Mouse (Mus musculus): ENCODE results near the gene Fitm1.

The Fitm1 gene

DNA sequence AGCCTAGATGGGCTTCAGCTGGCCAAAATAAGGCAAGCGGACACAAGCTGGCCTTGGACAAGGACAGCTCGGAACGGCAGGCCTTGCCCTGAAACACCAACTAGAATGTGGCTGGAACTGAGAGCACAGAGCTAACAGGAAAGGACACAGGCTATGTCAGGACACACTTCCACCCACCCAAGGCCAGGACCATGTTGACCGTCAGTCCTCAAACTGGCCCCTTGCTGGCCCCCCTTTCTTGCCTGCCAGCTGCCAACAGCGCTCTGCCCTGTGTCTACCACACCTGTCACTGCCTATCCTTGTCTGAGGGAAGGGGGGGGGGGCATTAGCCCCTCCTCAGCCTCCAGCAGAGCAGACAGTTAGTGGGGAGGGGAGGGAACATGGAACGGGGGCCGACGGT lies at the start of gene Fitm1:
Gene Fitm1 (plus strand): TSS at position 316 of the 400 bp plus-strand sequence.
- no peak for DNase-seq (ENCODE audit: low read depth, low spot score)

DNA sequence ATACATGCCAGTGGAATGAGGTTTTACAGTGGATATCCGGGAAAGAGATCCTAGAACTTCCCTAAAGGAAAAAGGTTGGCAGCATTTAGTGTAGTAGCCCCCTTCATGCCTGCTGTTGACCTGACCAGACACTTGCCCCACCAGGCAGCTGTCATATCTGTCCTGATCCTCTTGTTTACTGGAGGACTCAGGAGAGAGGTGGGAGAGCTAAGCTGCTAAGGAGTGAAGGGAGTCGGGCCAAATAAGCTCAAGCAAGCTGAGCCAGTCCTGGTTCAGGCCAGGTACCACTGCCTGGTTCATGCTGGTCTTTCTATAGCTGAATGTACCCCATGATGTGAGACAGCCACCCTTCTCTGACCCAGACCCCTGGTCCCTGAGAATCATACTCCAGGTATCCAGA lies 48.7 kb upstream of the Fitm1 start:
- DNase-seq (ENCODE audit: low read depth, low spot score), result no peak

DNA sequence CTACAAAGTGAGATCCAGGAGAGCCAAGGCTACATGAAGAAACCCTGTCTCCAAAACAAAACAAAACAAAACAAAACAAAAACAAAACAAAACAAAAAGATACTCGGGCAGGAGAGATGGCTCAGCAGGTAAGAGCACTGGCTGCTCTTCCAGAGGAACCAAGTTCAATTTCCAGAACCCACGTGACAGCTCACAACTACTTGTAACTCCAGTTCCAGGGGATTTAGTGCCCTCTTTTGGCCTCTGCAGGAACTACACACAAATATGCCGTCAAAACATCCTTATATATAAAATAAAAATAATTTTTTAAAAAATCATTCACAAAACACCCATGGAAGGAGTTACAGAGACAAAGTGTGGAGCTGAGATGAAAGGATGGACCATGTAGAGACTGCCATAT lies 47.5 kb upstream of the Fitm1 start:
- DNase-seq (ENCODE audit: low read depth, low spot score), result peak; percentile 81

DNA sequence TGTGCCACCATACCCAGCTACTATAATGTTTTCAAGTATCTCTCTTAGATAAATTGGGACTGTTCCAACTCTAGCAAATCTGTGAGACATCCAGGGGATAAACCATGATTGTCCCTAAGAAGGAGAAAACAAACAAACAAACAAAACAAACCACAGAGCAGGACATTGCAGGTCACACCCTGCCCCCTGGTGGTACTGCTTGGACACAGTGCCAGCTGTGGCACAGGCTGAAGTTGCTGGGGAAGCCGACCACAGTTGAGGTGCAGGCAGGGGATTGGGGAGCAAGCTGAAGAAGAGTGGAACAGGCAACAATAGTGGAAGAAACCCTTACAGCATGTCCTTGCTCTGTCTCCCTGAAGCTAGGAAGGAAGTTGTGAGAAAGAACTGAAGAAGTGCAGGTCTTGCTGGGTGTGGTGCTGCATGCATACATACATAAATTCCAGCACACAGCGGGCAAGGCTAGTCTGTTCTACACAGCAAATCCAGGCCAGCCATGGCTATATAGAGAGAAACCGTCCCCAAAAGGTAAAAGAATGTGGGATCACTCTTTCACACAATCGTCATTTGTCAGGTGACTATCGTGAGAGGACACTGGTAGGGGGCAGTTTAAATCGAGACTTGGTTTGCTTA lies 39.2 kb upstream of the Fitm1 start:
- peak; percentile 71 for DNase-seq (ENCODE audit: low read depth, low spot score)

DNA sequence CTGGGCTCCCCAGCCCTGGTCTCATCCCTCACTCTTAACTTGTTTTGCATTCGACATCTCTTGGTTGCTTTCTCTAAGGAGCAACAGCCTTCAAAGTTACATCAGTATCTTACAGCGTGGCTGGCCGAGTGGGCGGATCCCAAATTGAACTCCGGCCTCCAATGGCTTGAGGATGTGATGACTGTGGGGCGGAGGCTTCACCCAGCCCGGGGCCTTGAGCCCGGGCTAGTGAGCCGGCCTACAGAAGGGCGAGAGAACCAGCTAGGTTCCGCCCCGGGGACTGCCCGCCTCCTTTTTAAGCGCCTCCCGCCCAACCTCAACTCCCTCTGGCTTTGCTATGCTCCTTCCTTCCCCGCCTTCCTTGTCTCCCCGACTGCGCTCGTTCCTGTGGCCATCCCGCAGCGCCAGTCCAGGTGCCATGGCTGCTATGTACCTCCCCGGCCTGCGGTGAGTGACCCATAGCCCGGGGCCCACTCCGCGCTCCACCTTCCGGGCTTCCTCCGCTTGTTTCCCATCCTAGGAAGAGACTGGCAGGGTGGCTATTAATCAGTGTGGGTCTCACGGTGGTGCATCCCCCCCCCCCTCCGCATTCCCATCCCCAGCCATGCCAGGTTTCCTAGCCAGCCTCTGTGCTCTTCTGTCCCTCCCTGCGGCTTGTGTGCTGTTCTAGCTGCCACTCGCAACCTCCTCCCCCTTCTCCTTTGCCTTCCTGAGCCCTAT lies 35.2 kb upstream of the Fitm1 start, which contains the start of gene Pck2:
Gene Pck2 (plus strand): TSS at position 200 of the 720 bp plus-strand sequence.
- DNase-seq (ENCODE audit: low read depth, low spot score), result peak; percentile 94

DNA sequence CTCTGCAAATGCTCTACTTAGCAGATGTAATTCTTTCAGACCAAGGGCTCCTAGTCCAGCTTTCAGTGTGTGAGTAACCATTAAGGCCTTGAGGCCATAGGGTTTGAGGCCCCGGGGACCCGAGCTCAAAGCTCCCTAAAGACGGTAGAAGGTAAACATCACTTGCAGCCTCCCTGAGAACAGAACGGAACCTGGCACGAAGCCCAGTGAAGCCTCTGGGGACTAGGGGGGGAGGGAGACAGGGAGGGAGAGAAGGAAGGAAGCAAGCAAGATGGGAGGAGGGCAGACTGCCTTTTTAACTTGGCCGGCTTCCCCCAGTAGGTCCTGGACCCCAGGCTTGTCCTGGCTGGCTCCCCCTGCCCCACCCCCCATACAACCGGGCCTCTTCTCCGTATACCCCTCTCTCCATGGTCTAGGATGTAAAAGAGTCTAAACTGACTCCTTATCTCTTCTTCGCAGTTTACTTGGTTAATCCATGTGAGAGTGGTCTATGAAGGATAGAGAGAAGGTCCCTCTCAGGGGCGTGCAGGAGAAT lies 34.6 kb upstream of the Fitm1 start:
- no peak for DNase-seq (ENCODE audit: low read depth, low spot score)

DNA sequence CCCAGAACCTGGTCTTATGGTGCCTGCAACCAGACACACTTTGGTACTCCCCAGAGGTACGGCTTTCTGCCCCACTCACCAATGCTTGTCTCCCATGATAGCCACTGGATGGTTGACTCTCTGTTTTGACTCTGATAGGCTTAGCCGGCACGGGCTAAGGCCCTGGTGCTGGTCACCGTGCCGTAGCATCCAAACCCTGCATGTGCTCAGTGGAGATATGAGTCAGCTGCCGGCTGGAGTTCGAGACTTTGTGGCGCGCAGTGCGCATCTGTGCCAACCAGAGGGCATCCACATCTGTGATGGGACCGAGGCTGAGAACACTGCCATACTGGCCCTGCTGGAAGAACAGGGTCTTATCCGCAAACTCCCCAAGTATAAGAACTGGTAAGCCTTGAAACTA lies 33.1 kb upstream of the Fitm1 start:
- DNase-seq (ENCODE audit: low read depth, low spot score), result no peak

DNA sequence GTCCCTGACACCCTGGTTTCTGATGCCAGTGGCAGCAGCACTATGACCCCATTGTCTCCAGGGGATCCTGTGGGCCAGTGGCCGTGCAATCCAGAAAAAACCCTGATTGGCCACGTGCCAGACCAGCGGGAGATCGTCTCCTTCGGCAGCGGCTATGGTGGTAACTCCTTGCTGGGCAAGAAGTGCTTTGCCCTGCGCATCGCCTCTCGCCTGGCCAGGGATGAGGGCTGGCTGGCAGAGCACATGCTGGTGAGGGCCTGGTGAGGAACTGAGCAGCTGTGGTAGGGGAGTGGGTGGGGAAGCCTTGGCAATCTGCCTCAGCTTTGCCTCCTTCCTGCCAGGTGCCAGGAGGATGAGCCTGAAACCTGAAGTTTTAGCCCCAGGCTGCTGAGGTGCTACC lies 31.1 kb upstream of the Fitm1 start:
- DNase-seq (ENCODE audit: low read depth, low spot score), result no peak

DNA sequence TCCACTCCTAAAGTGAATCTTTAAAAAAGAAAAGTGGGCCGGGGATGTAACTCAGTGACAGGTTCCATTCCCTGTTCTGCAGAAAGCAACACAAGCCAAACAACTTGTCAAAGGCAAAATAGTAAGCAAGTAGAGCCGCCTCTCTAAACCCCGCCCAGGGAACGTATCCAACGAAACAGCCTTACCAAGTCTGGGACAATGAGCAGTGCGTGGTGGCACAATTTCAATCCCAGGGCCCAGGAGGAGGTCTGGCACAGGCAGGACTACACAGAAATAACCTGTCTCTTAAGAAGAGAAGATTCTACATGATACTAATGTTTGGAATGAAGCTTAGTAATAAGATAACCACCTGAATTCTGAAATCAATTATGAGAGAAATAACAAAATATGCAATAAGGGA lies 25.2 kb upstream of the Fitm1 start:
- DNase-seq (ENCODE audit: low read depth, low spot score), result no peak

DNA sequence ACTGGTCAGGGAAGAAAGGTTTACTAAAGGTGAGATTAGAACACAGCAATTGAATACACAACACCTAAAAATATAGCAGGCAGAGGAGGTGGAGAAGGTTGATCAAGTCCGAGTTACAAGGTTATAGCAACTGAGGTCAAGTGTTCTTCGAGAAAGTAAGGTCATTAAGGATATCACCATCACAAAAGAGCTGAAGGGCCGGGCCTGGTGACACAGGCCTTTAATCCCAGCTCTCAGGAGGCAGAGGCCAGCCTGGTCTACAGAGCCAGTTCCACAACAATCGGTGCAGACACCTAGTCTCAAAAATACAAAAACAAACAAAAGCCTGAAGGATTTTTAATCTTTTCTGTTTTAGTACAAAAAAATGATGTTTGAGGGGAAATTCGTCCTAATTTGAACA lies 24.1 kb upstream of the Fitm1 start:
- peak; percentile 86 for DNase-seq (ENCODE audit: low read depth, low spot score)

DNA sequence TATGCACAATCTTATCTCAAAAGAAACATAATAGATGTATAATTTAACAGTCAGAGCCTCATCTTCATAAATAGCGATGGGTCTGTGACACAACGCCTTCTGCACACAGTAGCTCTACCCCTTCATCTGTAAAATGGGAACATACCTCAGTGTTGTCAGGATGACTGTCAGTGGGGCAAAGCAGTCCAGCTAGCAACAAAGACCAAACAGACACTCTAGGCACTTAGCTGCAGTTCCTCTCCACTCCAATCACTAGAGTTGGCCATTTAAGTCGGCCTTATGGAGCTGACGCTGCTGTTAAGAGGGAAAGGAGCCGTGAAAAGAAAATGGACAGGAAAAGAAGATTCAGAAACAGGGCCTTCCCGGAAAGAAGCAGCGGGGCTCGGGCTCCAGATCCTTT lies 23.6 kb upstream of the Fitm1 start:
- peak; percentile 44 for DNase-seq (ENCODE audit: low read depth, low spot score)

DNA sequence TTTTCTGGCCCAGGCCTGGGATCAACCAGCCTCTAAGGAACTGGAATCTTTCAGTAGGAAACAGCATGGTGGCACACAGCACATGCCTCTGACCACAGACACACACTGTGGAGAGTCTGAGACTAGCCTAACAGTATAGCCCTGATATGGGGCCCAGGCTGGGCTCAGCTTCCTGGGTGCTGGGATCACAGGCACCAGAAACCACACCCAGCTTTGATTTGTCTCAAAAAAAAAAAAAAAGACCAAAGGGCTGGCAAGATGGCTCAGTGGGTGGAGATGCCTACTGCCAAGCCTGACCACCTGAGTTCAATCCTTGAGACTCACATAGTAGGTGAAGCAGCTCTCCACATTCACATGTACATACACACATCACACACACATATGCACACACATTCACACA lies 20.8 kb upstream of the Fitm1 start:
- DNase-seq (ENCODE audit: low read depth, low spot score), result no peak

DNA sequence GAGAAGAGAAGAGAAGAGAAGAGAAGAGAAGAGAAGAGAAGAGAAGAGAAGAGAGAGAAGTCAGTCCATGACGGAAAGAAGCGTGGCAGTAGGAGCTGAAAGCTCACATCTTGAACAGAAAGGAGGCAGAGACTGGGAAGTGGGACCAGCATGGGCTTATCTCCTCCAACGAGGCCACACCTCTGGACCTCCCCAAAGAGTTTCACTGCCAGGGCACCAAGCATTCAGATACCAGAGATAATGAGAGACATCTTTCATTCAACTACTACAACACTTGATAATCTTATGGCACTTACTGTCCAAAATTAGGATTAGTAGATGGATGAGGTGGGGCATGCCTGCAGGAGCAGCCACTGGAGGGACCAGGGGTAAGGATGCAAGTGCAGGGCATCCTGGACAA lies 19.6 kb upstream of the Fitm1 start:
- no peak for DNase-seq (ENCODE audit: low read depth, low spot score)

DNA sequence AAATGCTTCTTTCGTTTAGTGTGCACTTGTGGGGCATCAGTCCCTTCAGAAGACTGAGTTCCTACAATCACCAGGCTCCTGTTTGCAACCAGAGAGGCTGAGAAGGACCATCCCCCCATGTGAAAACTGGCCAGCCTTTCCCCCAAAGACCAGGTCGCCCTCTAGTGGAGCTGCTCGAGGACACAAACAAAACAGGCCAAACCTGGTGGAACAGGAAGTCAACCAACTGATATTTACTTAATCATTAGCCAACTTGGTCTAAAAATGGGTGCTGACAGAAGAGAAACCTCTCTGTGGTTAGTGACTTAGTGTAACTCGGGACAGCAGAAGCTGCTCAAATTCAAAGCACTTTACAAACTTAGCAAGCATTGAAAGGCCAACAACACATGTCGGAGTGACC lies 18.4 kb upstream of the Fitm1 start:
- peak; percentile 85 for DNase-seq (ENCODE audit: low read depth, low spot score)

DNA sequence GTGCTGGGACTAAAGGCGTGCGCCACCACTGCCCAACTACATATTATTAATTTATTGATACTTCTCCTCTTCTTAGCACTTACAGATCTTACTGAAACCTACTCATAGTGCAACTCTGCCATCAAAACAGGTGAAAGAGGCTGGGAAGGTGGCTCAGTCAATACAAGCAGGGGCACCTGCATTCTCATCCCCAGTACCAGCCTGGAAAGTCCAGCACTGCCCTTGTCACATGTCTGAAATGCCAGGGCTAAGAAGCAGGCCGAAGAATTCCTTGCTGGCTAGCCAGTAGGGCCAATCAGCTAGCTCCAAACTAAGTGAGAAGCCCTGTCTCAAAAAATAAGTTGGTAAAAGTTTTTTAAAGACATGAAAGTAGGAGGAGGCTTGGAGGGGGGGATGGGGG lies 17.8 kb upstream of the Fitm1 start:
- no peak for DNase-seq (ENCODE audit: low read depth, low spot score)

DNA sequence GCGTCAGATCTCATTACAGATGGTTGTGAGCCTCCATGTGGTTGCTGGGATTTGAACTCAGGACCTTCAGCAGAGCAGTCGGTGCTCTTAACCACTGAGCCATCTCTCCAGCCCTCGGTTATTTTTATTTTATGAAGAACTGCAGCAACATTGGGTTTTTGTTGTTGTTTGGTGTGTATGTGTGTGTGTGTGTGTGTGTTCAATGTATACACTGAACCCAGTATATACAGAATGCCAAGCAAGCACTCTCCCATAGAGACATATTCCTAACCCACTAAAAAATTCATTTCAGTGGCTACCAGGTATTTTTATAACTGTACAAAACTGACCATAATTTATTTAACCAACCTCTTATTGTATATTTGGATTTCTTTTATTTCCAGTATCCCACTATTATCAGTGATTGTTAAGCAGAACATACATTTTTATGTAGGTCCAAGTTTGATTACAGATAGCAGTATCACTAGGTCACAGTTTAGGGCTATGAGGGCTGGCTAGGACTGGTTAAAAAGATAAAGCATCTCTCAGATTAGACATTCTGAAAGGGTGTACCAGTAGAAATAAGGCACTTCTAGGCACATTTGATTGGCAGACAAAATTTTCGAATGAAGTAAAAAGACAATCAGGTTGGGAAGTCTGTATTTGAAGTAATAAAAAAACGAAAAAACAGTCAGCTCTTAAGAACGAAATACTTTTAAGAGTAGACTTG lies 16.5 kb upstream of the Fitm1 start:
- no peak for DNase-seq (ENCODE audit: low read depth, low spot score)

DNA sequence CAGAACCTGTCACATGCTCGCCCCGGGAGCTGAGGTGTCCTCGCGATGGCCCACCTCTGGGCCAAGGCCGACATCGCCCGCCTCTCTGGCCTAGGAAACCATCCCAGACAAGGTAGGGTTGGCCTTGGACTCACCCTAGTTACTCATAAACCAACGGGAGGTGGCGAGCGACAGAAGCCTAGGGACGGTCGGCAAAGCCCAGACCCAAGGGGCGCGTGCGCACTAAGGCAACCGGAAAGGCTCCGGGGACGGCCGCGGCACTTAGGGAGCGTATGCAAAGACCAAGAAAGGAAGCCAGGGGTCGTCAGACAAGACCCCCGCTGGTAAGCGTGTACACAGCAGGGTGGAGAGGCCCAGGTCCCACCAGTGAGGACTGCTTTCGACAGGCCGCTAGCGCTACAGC lies 15.6 kb upstream of the Fitm1 start, which contains the start of gene Dcaf11:
Gene Dcaf11 (plus strand): TSS at position 208 of the 403 bp plus-strand sequence.
- peak; percentile 98 for DNase-seq (ENCODE audit: low read depth, low spot score)

DNA sequence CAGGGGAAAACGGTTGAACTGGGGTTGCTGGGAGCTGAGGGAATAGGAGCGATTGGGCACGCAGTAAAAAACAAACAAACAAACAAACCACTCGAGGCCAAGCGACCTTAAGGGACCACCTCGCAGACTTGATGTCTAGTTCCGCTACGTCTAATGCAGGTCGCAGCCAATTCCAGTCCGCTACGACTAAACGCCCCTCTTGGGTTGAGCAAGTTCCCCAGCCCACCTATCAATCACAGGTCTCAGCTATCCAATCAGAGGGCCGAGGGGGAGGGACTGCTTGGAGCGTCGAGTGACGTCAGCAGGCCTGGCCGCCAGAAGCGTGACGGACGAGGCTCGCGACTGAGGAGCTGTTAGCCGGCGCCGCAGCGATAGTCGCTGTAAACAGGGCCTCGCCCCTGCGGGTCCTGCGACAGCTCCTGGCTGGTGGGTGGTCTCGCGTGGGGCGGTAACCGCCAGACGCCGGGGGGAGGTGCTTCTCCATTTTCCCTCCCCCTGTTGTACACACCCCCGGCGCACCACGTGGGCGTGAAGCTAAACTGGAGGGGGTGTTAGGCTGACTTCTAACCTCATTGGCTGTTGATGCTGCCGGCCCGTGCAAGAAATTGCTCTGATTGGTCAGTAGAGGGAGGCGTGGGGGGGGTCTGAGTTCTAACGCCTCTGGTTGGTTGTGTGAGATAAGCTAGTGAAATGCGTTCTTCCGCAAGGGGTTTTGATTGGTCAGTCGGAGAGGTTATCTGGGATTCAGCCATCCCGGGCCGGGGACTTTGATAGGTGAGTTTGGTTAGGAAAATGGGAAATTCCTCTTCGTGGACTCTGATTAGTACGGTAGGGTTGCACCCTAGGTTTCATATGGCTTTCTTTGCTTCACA lies 15.0 kb upstream of the Fitm1 start, which contains the start of gene A730061H03Rik:
Gene A730061H03Rik (minus strand): TSS at position 205 of the 872 bp plus-strand sequence.
- peak; percentile 100 for DNase-seq (ENCODE audit: low read depth, low spot score)

DNA sequence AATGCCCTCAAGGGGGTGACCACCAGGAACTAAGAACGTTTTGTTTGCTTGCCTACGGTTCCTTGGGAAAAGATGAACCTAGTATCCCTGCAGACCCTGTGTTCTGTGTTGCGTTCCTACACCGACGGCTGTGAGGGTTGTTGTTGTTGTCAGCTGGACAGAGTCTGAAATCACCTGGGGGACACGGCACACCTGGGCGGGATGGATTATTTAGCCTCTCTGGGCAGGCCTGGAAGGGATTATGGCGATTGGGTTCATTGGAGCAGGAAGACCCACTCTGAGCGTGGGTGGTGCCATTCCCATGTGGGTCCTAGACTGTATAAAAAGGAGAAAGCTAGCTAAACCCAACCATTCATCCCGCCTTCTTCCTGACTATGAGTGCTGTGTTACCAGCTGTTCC lies 13.6 kb upstream of the Fitm1 start:
- DNase-seq (ENCODE audit: low read depth, low spot score), result no peak

DNA sequence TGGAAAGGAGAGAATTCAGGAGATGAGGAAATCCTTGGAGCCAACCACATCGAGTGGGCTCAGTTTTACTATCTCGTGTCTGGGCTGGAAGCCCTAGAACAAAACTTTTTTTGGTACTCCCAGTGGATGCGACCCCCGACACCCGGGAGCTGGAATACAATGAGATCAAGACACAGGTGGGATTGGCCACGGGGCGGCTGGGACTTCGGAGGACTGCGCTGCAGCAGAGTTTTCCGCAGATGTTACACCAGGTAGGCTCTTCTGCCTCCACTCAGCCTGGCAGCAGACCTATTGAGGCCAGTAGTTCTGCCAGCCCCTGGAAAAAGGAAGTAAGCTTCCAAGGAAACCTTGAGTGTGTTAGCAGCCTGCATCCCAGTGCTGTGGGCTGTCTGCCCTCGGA lies 12.2 kb upstream of the Fitm1 start:
- no peak for DNase-seq (ENCODE audit: low read depth, low spot score)

DNA sequence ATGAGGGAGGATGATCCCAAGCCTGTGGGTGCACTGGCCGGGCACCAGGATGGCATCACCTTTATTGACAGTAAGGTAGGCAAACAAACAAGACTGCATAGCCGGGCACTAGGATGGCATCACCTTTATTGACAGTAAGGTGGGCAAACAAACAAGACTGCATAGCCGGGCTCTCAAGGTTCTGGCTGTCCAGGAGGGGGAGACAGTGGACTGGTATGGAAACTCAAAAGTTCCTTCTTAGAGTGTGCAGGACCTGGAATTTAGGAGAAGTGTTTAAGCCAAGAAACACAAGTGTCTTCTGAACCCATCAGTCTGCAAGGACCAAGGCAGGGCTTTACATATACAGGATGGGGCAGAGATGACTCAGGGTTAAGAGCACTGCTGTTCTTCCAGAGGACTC lies 9.7 kb upstream of the Fitm1 start:
- no peak for DNase-seq (ENCODE audit: low read depth, low spot score)
